Mouse (Mus musculus) heart, postnatal 0 days (tissue): ENCODE measurements around the gene Stim2. TPM values are rescaled to one million over a fixed set of nuclear protein-coding genes. Genes with fewer than 3 reads are reported as not detected.

ENCODE experiments used
- ATAC-seq: fragments of 200-750 bp; cut with Nextera tagmentation; 2 replicates; pipeline ENCODE4 v1.8.0; 2017; ENCODE audit warnings: low read depth, moderate number of reproducible peaks, moderate library complexity; ENCODE audit not compliant: insufficient read depth
- DNase-seq: peaks from one replicate; pipeline ENCODE4 v3.0.0-alpha.2; 2016; ENCODE audit warnings: low spot score
- H3K27ac ChIP-seq: fragments of 300-500 bp; sonication (generic); 2 replicates; pipeline ENCODE4 v1.5.1; 2014; ENCODE audit warnings: low read depth, mild to moderate bottlenecking
- H3K27me3 ChIP-seq: fragments of 300-500 bp; sonication (generic); 2 replicates; pipeline ENCODE4 v1.6.1; 2014; ENCODE audit warnings: low read length, mixed read lengths; ENCODE audit not compliant: control insufficient read depth, insufficient read depth
- H3K36me3 ChIP-seq: fragments of 300-500 bp; sonication (generic); replicated peaks from 2 replicates; pipeline ENCODE4 v1.6.1; 2014; ENCODE audit warnings: low read length, mixed read lengths; ENCODE audit not compliant: control insufficient read depth, insufficient read depth
- H3K4me1 ChIP-seq: fragments of 300-500 bp; sonication (generic); 2 replicates; pipeline ENCODE4 v1.6.1; 2014; ENCODE audit warnings: antibody characterized with exemption; ENCODE audit not compliant: control insufficient read depth, insufficient read depth
- H3K4me2 ChIP-seq: fragments of 300-500 bp; sonication (generic); 2 replicates; pipeline ENCODE4 v1.6.1; 2014; ENCODE audit warnings: low read depth, mild to moderate bottlenecking, low read length, moderate library complexity
- H3K4me3 ChIP-seq: fragments of 300-500 bp; sonication (generic); 2 replicates; pipeline ENCODE4 v1.5.1; 2014; ENCODE audit warnings: low read depth, low read length
- H3K9ac ChIP-seq: fragments of 300-500 bp; sonication (generic); replicated peaks from 2 replicates; pipeline ENCODE4 v1.6.1; 2014; ENCODE audit warnings: low read depth, low read length, mixed read lengths
- H3K9me3 ChIP-seq: fragments of 300-500 bp; sonication (generic); replicated peaks from 2 replicates; pipeline ENCODE4 v1.6.1; 2016; ENCODE audit warnings: low read length; ENCODE audit not compliant: control insufficient read depth
- CTCF ChIP-seq: IDR thresholded peaks from 2 replicates; pipeline ENCODE4 v1.5.1; 2016; ENCODE audit warnings: antibody characterized with exemption, control low read depth, low read depth
- EP300 ChIP-seq: IDR thresholded peaks from 2 replicates; pipeline ENCODE4 v1.6.1; 2016; ENCODE audit warnings: antibody characterized with exemption, low read depth
- WGBS: fragments of 180-500 bp; shearing (Covaris S2); extraction: QIAGEN DNeasy Blood & Tissue Kit; methylation state at CpG from one replicate; pipeline ENCODE4 v1.1.7; 2014; 5-methylcytosine and 5-hydroxymethylcytosine counted together
- polyA plus RNA-seq: library from polyadenylated mRNA; unstranded; fragments of >200 nt; fragmentation: Nextera tagmentation; extraction: Ambion mirVana; gene quantifications from 2 replicates; pipeline ENCODE4 v1.2.1, GENCODE M21; 2015
- total RNA-seq: library from RNA; depleted of rRNA; stranded (reverse); fragments of >200 nt; gene quantifications from 2 replicates; pipeline ENCODE4 v1.2.3, GENCODE M21; 2014; ENCODE audit warnings: low replicate concordance

Gene Stim2
- total and polyA plus RNA-seq, 2 experiments from 2014 or later: 7.8 to 17.2 TPM

DNA sequence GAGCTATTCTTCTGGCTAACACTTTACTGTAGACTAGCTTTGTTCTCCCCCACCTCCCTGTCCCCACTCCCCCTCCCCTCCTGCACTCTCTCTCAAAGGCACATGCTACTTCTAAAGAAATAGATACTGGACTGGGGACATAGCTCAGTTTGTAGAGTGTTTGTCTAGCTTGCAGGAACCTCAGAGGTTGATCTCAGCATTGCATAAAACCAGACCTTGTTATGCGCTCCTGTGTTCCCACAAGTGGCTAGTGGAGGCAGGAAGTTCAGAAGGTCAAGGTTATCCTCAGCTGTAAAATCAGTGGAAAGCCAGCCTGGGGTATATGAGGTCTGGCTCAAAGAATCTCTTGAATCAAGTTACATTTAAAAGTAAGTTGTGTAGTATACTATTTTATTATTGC, 36.4 kb downstream of the Stim2 start:
- Histone ChIP-seq H3K9me3 (no peaks in the 10 kb centered on the region), H3K27ac (no peak overlapping the region), H3K4me3 (no peak overlapping the region), H3K4me2 (no peak overlapping the region), H3K36me3 (no peaks in the 10 kb centered on the region), H3K4me1 (0 out of 2 replicates have a peak, but pooled peaks cover 7% of the 10 kb centered on the region), H3K27me3 (no peaks in the 10 kb centered on the region), H3K9ac (no peak overlapping the region)
- WGBS: 68% methylated on average over 1 of the region's 1 CpGs
- no peak for DNase-seq
- no peak for ATAC-seq
- TF ChIP-seq CTCF: no peak
- TF ChIP-seq EP300: no peak

DNA sequence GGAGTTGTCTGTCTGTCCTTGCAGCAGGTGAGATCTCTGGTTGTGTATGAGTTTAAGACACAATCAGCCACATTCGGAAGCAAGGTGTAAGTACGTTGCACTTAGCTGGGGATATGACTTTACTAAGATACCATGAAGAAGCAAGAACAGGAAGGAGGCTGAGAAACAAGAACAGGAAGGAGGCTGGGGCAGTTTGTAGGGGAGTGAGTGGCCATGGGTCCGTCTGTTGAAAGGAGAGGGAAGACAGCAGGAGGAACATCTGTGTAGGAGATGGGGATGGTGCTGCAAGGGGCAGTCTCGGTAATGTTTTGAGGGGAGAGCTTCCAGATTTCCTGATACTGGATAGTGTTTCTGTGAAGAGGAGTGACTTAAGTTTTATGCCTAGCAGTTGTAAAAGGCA, 40.3 kb downstream of the Stim2 start:
- Histone ChIP-seq H3K27me3 (no peaks in the 10 kb centered on the region), H3K9ac (no peak overlapping the region), H3K4me1 (peaks cover 14% of the 10 kb centered on the region; the same call in 1 of the 2 replicates), H3K9me3 (no peaks in the 10 kb centered on the region), H3K4me2 (no peak overlapping the region), H3K4me3 (no peak overlapping the region), H3K36me3 (no peaks in the 10 kb centered on the region), H3K27ac (no peak overlapping the region)
- TF ChIP-seq CTCF: no peak
- TF ChIP-seq EP300: no peak
- no peak for DNase-seq
- WGBS: 66% methylated on average over 4 of the region's 4 CpGs
- no peak for ATAC-seq

DNA sequence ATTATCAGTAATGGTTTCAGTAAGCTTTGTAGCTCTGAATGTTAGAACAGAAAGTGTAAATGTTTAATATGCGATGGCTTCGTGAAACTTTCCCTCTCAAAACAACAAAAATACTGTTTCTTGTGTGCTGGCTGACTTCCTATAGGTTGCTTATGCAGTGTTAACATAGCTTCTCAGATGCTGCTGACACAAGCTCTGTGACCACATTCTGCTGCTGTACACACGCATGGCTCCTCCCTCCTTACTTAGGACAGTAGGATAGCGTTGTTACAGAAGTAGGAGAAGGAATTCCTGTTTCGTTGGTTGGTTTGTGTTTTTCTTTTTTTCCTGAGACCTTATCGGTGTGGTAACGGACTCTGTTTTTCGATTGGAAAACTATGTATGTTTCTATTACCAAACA, 42.2 kb downstream of the Stim2 start:
- TF ChIP-seq EP300 (no peak), CTCF (no peak)
- 76% methylated on average over 8 of the region's 8 CpGs for WGBS
- H3K27ac ChIP-seq: no peak overlapping the region
- H3K4me2 ChIP-seq: no peak overlapping the region
- H3K4me1 ChIP-seq: peaks cover 21% of the 10 kb centered on the region
- no peak overlapping the region for H3K9ac ChIP-seq
- no peaks in the 10 kb centered on the region for H3K36me3 ChIP-seq
- H3K27me3 ChIP-seq: no peaks in the 10 kb centered on the region
- no peak overlapping the region for H3K4me3 ChIP-seq
- H3K9me3 ChIP-seq: no peaks in the 10 kb centered on the region
- ATAC-seq (no peak), DNase-seq (no peak)

DNA sequence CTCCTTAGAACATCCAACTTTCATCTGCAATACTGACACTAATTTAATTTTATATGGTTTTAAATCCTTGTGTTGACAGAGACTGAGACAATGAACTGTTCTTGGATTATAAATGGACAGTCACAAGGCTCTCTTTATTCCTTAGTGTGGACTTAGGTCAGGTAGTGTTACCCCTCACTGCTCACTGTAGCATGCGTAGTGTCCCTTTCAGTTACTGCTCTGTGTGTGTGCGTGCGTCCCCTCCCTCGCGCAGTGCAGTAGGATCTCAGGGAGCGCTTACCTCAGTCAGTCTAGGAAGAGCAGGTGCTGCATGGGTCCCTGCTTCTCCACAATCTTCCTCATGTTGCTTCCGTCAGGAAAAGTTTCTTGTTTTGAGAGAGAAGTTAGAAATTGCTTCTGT, 43.7 kb downstream of the Stim2 start:
- H3K36me3 ChIP-seq: no peaks in the 10 kb centered on the region
- H3K4me3 ChIP-seq: no peak overlapping the region
- ATAC-seq (no peak), DNase-seq (no peak)
- H3K9me3 ChIP-seq: no peaks in the 10 kb centered on the region
- 93% methylated on average over 7 of the region's 7 CpGs for WGBS
- no peak for TF ChIP-seq EP300
- TF ChIP-seq CTCF: no peak
- no peak overlapping the region for H3K9ac ChIP-seq
- H3K27ac ChIP-seq: no peak overlapping the region
- H3K27me3 ChIP-seq: no peaks in the 10 kb centered on the region
- peaks cover 21% of the 10 kb centered on the region for H3K4me1 ChIP-seq
- H3K4me2 ChIP-seq: no peak overlapping the region

DNA sequence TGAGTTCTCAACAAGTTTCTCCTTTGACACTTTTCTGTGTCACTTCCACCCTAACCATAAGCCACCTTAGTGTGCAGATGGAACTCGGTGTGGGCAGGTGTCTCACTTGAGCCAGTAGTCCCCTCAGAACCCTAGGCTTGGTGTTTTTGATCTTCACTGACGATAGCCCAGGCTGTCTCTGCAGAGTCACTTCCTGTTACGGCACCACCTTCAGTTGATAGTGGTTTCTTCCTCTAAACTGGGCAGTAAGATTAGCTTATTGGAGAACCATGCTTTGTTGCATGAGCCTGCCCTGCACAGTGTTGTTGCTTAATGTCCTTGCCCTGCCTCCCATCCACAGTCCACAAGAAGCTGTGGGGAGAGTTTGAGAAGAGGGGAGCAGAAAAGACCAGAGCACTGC, 47.2 kb downstream of the Stim2 start:
- H3K27ac ChIP-seq: no peak overlapping the region
- no peak overlapping the region for H3K4me2 ChIP-seq
- H3K4me3 ChIP-seq: no peak overlapping the region
- H3K9me3 ChIP-seq: no peaks in the 10 kb centered on the region
- no peak for ATAC-seq
- H3K9ac ChIP-seq: no peak overlapping the region
- H3K36me3 ChIP-seq: no peaks in the 10 kb centered on the region
- no peak for TF ChIP-seq CTCF
- WGBS: 65% methylated on average over 3 of the region's 3 CpGs
- DNase-seq: no peak
- peaks cover 26% of the 10 kb centered on the region for H3K4me1 ChIP-seq
- H3K27me3 ChIP-seq: no peaks in the 10 kb centered on the region

DNA sequence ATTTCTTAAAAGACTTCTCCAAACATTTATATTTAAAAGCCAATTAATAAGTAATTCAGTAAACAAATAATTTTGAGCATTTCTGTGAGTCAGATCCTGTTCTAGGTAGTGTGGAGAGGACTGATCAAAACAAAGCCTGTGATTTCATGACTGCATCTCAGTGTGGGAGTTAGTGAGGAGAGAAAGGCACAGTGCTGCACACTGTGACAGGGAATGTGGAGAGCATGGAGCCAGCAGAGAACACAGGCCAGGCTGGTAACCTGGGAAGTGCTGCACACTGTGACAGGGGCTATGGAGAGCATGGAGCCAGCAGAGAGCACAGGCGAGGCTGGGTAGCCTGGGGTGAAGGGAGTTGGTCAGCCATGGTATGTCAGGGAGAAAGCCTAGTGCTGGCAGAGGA, 48.1 kb downstream of the Stim2 start:
- ATAC-seq: no peak
- no peaks in the 10 kb centered on the region for H3K36me3 ChIP-seq
- no peak overlapping the region for H3K27ac ChIP-seq
- H3K27me3 ChIP-seq: no peaks in the 10 kb centered on the region
- H3K4me1 ChIP-seq: peaks cover 30% of the 10 kb centered on the region
- H3K9me3 ChIP-seq: no peaks in the 10 kb centered on the region
- H3K9ac ChIP-seq: no peak overlapping the region
- no peak for DNase-seq
- H3K4me3 ChIP-seq: no peak overlapping the region
- WGBS: 85% methylated on average over 1 of the region's 1 CpGs
- no peak for TF ChIP-seq CTCF
- TF ChIP-seq EP300: no peak
- no peak overlapping the region for H3K4me2 ChIP-seq
